ENCODE assay signal across 7 mouse cellular contexts in the genomic region with DNA sequence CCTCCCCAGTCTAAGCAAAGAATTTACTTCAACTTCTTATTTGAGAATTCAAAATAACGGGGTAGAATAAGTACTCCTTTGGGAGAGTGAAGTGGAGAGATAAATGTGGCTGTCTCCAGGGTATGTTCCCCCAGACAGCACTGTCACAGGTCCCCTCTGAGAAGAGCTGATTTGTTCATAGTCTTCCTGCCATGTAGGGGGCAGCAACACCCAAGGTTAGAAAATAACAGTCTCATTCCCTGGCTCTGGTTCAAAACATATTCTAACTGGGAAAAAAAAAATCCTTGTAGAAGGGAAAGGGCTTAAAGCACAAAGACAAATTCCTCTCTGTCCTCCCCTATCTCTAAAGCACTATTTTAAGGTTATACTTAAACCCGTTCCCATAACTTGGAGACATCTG.
DNase-seq lines count a peak whose midpoint lies in the region; ATAC-seq lines count a peak whose summit lies in the region.

No protein-coding gene starts in this region.

- ATAC-seq in CD4-positive, CD25-positive, alpha-beta regulatory T cell, adult 4 months, result no peak

- DNase-seq in kidney, adult 9 months, result peak; percentile 2
- DNase-seq in kidney, adult 11 months, result no peak
- peak; percentile 19 for DNase-seq in right cerebral cortex, postnatal 14 days
- DNase-seq in right cerebral cortex, adult 18-20 months, result no peak
- DNase-seq in heart, postnatal 4 days, result peak; percentile 44
- no peak for DNase-seq in spleen, postnatal 14 days (ENCODE audit: low spot score in 2 of 2)

Comparison
In these comparisons a context has a peak if more than half of its experiments do, and no peak if none do; other contexts are left out.
1. DNase-seq: peak in kidney, adult 9 months (single experiment), right cerebral cortex, postnatal 14 days (single experiment) and heart, postnatal 4 days (single experiment); none in kidney, adult 11 months (single experiment), right cerebral cortex, adult 18-20 months (single experiment) and spleen, postnatal 14 days (0 of 2).